Mouse (Mus musculus) kidney, postnatal 0 days (tissue): ENCODE data around the gene Gm4131. TPM values are rescaled to one million over a fixed set of nuclear protein-coding genes. Genes with fewer than 3 reads are reported as not detected.

Source experiments
- ATAC-seq: fragments of 200-750 bp; cut with Nextera tagmentation; replicated peaks from 2 replicates; pipeline ENCODE4 v1.8.0; 2017; ENCODE audit warnings: low read depth, moderate number of reproducible peaks, moderate TSS enrichment, moderate library complexity; ENCODE audit not compliant: low FRiP score
- DNase-seq: peaks from one replicate; pipeline ENCODE4 v3.0.0-alpha.2; 2016; ENCODE audit warnings: low spot score
- H3K27ac ChIP-seq: fragments of 300-500 bp; sonication (generic); 2 replicates; pipeline ENCODE4 v1.5.1; 2014; ENCODE audit warnings: mild to moderate bottlenecking
- H3K27me3 ChIP-seq: fragments of 300-500 bp; sonication (generic); 2 replicates; pipeline ENCODE4 v1.6.1; 2014; ENCODE audit warnings: low read length, mixed read lengths; ENCODE audit not compliant: insufficient read depth
- H3K36me3 ChIP-seq: fragments of 300-500 bp; sonication (generic); 2 replicates; pipeline ENCODE4 v1.6.1; 2014; ENCODE audit warnings: low read length, mixed read lengths; ENCODE audit not compliant: insufficient read depth
- H3K4me1 ChIP-seq: fragments of 300-500 bp; sonication (generic); replicated peaks from 2 replicates; pipeline ENCODE4 v1.6.1; 2014; ENCODE audit warnings: antibody characterized with exemption, low read length, mixed read lengths; ENCODE audit not compliant: insufficient read depth
- H3K4me2 ChIP-seq: fragments of 300-500 bp; sonication (generic); 2 replicates; pipeline ENCODE4 v1.6.1; 2014; ENCODE audit warnings: mild to moderate bottlenecking, low read length, moderate library complexity, mixed read lengths
- H3K4me3 ChIP-seq: fragments of 300-500 bp; sonication (generic); replicated peaks from 2 replicates; pipeline ENCODE4 v1.5.1; 2014; ENCODE audit warnings: low read depth, low read length
- H3K9ac ChIP-seq: fragments of 300-500 bp; sonication (generic); 2 replicates; pipeline ENCODE4 v1.6.1; 2014; ENCODE audit warnings: low read depth, low read length
- H3K9me3 ChIP-seq: fragments of 300-500 bp; sonication (generic); replicated peaks from 2 replicates; pipeline ENCODE4 v1.6.1; 2016; ENCODE audit warnings: low read length, inconsistent platforms, mixed read lengths
- CTCF ChIP-seq: IDR thresholded peaks from 2 replicates; pipeline ENCODE4 v1.5.1; 2016; ENCODE audit warnings: antibody characterized with exemption, low read depth, mild to moderate bottlenecking, moderate library complexity
- WGBS: fragments of 180-500 bp; shearing (Covaris S2); extraction: QIAGEN DNeasy Blood & Tissue Kit; methylation state at CpG from one replicate; pipeline ENCODE4 v1.1.7; 2014; 5-methylcytosine and 5-hydroxymethylcytosine counted together
- polyA plus RNA-seq: library from polyadenylated mRNA; unstranded; fragments of >200 nt; fragmentation: Nextera tagmentation; extraction: Ambion mirVana; gene quantifications from 2 replicates; pipeline ENCODE4 v1.2.1, GENCODE M21; 2015

Gm4131 gene
- polyA plus RNA-seq, 1 experiment from 2014 or later: 0.78 TPM

DNA sequence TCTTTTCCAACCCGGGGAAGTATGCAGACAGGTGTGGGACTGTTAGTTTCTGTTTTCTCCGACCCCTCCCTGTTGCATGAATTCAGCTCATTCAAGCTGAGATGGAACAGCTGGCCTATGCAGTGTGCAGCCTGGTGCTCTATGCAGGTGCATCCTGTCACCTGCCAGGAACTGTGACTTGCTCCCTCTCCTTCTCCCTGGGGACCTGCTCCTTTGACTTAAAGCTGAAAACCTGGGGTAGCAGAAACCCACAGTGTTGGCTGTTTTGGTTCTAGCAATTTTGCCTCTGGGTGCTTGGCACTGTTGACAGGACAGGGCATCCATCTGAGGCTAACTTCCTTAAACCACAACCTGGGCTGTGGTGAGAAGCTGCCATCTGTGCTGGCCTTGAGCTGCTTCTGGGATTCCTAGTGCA is 141.4 kb downstream of the Gm4131 start:
- H3K9me3 ChIP-seq: no peaks in the 10 kb centered on the region
- H3K27ac ChIP-seq: no peak overlapping the region
- no peak overlapping the region for H3K4me3 ChIP-seq
- no peak for DNase-seq
- no peak overlapping the region for H3K4me2 ChIP-seq
- ATAC-seq: no peak
- 32% methylated on average over 2 of the region's 2 CpGs for WGBS
- no peaks in the 10 kb centered on the region for H3K27me3 ChIP-seq
- TF ChIP-seq CTCF: no peak
- H3K4me1 ChIP-seq: no peaks in the 10 kb centered on the region
- H3K36me3 ChIP-seq: no peaks in the 10 kb centered on the region
- H3K9ac ChIP-seq: no peak overlapping the region

- no peaks in the 10 kb centered on the region for H3K4me1 ChIP-seq
- H3K9ac ChIP-seq: no peak overlapping the region
- H3K4me2 ChIP-seq: no peak overlapping the region
- 58% methylated on average over 4 of the region's 4 CpGs for WGBS
- H3K4me3 ChIP-seq: no peak overlapping the region
- no peaks in the 10 kb centered on the region for H3K36me3 ChIP-seq
- ATAC-seq (no peak), DNase-seq (no peak)
- TF ChIP-seq CTCF: no peak
- H3K27me3 ChIP-seq: no peaks in the 10 kb centered on the region
- no peaks in the 10 kb centered on the region for H3K9me3 ChIP-seq
- H3K27ac ChIP-seq: no peak overlapping the region
Measured at GRCm38 (mm10) chr14:62422265-62422664, 144.5 kb downstream of the Gm4131 start.

GRCm38 (mm10) chr14:62417501-62417900 is 149.2 kb downstream of the Gm4131 start:
- no peaks in the 10 kb centered on the region for H3K27me3 ChIP-seq
- DNase-seq (no peak), ATAC-seq (no peak)
- no peak overlapping the region for H3K27ac ChIP-seq
- H3K9ac ChIP-seq: no peak overlapping the region
- H3K4me3 ChIP-seq: no peak overlapping the region
- H3K9me3 ChIP-seq: no peaks in the 10 kb centered on the region
- no peak overlapping the region for H3K4me2 ChIP-seq
- no peak for TF ChIP-seq CTCF
- no peaks in the 10 kb centered on the region for H3K4me1 ChIP-seq
- no peaks in the 10 kb centered on the region for H3K36me3 ChIP-seq
- WGBS: 71% methylated on average over 3 of the region's 3 CpGs

- Histone ChIP-seq H3K27ac (no peak overlapping the region), H3K9me3 (no peaks in the 10 kb centered on the region), H3K4me2 (no peak overlapping the region), H3K4me3 (no peak overlapping the region), H3K9ac (no peak overlapping the region), H3K4me1 (no peaks in the 10 kb centered on the region), H3K36me3 (no peaks in the 10 kb centered on the region), H3K27me3 (no peaks in the 10 kb centered on the region)
- TF ChIP-seq CTCF: no peak
- no peak for ATAC-seq
- 18% methylated on average over 1 of the region's 1 CpGs for WGBS
- peak; percentile 16 for DNase-seq
Measured at GRCm38 (mm10) chr14:62416742-62417134, 150.0 kb downstream of the Gm4131 start.

- no peaks in the 10 kb centered on the region for H3K27me3 ChIP-seq
- no peaks in the 10 kb centered on the region for H3K36me3 ChIP-seq
- TF ChIP-seq CTCF: no peak
- no peak overlapping the region for H3K27ac ChIP-seq
- no peak for DNase-seq
- H3K9ac ChIP-seq: no peak overlapping the region
- H3K4me3 ChIP-seq: no peak overlapping the region
- no peak overlapping the region for H3K4me2 ChIP-seq
- WGBS: 52% methylated on average over 7 of the region's 7 CpGs
- H3K9me3 ChIP-seq: no peaks in the 10 kb centered on the region
- no peak for ATAC-seq
- no peaks in the 10 kb centered on the region for H3K4me1 ChIP-seq
Measured at GRCm38 (mm10) chr14:62416007-62416741, 150.5 kb downstream of the Gm4131 start.

Other genes with a start within 250 kb of the Gm4131 start
- not detected in 2 replicates for gene Gucy1b2, start 110.6 kb downstream of the Gm4131 start, polyA plus RNA-seq
- 4.7 and 4.8 TPM in 2 replicates for gene Fam124a, start 11.2 kb downstream of the Gm4131 start, polyA plus RNA-seq
- gene Serpine3, start 96.7 kb upstream of the Gm4131 start, polyA plus RNA-seq: not detected in 2 replicates
- gene Ints6, start 194.2 kb upstream of the Gm4131 start, polyA plus RNA-seq: 13.5 and 17.1 TPM in 2 replicates